In the genomic region with DNA sequence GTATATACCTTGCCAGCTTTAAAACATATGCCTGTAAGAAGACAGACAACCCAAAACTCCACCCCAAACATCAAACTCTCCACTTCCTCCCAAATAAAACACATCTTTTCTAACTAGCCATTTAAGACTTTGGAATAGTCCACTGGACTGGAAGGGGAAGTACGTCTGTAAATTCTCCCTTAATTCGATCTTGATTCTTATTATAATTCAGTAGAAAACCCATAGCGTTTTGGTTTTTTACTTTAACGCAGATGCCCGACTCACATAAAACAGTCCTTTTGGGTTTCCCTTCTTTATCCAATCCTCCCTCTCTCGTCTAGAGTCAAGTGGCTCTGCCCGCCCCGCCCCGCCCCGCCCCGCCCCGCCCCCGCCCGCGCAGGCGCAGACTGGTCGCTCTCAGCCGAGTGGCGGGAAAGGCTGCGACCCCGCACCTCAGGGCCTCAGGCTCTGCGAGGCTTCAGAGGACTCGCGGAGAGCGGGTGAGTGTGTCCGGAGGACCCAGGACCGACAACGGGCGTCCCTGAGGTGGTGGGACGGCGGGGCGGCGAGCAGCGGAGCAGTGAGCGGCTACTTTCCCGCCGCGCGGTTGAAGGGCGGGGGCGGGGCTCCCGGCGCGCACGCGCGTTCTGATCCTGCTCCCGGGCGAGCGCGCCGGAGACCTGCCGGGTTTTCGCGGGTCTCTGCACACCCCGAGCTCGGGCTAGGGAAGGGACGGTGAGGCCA, we compare ENCODE assay signal across 8 mouse cellular contexts. TPM values are rescaled to one million over a fixed set of nuclear protein-coding genes. Genes with fewer than 3 reads are reported as not detected.
DNase-seq lines count a peak whose midpoint lies in the region; ATAC-seq and TF ChIP-seq lines count a peak whose summit lies in the region.

A gene (plus strand): TSS at position 369 of the 723 bp plus-strand sequence.

- peak; percentile 72 to 81 for DNase-seq in gastrocnemius, adult 8-10 months (ENCODE audit: low spot score in 2 of 2)
- peak; percentile 89 for DNase-seq in hindlimb bud, embryonic 11.5 days (ENCODE audit: extremely low spot score, low read depth, low spot score)
- peak; percentile 86 for DNase-seq in left cerebral cortex, adult 2 months (ENCODE audit: extremely low spot score in 1 of 2, low spot score in 2 of 2)
- peak; percentile 86 for DNase-seq in right cerebral cortex, adult 18-20 months
- DNase-seq in urinary bladder, adult 2 months (ENCODE audit: low spot score): peak; percentile 97

- TF ChIP-seq CTCF in left cerebral cortex, adult 2 months (IDR thresholded peaks at IDR 0.05): no peak

- H3K27ac ChIP-seq in left cerebral cortex, adult 2 months: peak within 1 kb of the TSS; percentile 95

- intact Hi-C loops in left cerebral cortex, adult 2 months (cut with DNase I): loop anchor here (1.0 to 5.0 kb wide), 2 partner anchors 21 to 40 kb away; a partner anchor contains a TSS

- ATAC-seq in activated CD4-positive, CD25-positive, alpha-beta regulatory T cell, adult 4 months: peak; percentile 68
- ATAC-seq in common myeloid progenitor, adult 5-6 weeks (replicated peaks; ENCODE audit: low read depth, poor library complexity, severe bottlenecking): peak; percentile 53
- ATAC-seq in megakaryocyte, adult 5-6 weeks (ENCODE audit: poor library complexity, severe bottlenecking): peak; percentile 67

- H3K4me3 ChIP-seq in left cerebral cortex, adult 2 months: peak within 1 kb of the TSS; percentile 75

RNA-seq across cellular contexts. Expression of the gene that starts here (rescaled TPM):
- polyA plus RNA-seq in activated CD4-positive, CD25-positive, alpha-beta regulatory T cell, adult 4 months (2017; shearing (Covaris generic)): 10 to 100 TPM; 23.7 to 35.9 TPM
- total RNA-seq in common myeloid progenitor, adult 5-6 weeks (2017): 98.6 and 102 TPM in 2 replicates
- 1 to 10 TPM; 1.4 to 1.9 (median 1.7) TPM for total RNA-seq in gastrocnemius, adult 8-10 months (2022)
- 1 to 10 TPM; 8.2 to 9.1 TPM for total RNA-seq in left cerebral cortex, adult 2 months (2021)
- total RNA-seq in megakaryocyte, adult 5-6 weeks (2015): 14.1 and 16.1 TPM in 2 replicates
- total RNA-seq in megakaryocyte, adult 5-6 weeks (2017): 33.2 and 34.2 TPM in 2 replicates
- 6.4 and 6.7 TPM in 2 replicates for polyA plus RNA-seq in urinary bladder, adult 2 months (2012; rRNA removed)

Comparison
In these comparisons a context has a peak if more than half of its experiments do, and no peak if none do; other contexts are left out.
1. Peak in every context shown above with its lines: DNase-seq, ATAC-seq, H3K4me3 ChIP-seq and H3K27ac ChIP-seq.